Mouse (Mus musculus) heart, embryonic 15.5 days (tissue): Measurements from ENCODE around the gene Anp32b. TPM values are rescaled to one million over a fixed set of nuclear protein-coding genes. Genes with fewer than 3 reads are reported as not detected.

Source experiments
- ATAC-seq: fragments of 200-750 bp; cut with Nextera tagmentation; replicated peaks from 2 replicates; pipeline ENCODE4 v1.8.0; 2017; ENCODE audit warnings: low read depth, moderate TSS enrichment; ENCODE audit not compliant: insufficient number of reproducible peaks, insufficient read depth, low FRiP score
- H3K27ac ChIP-seq: fragments of 300-500 bp; sonication (generic); 2 replicates; pipeline ENCODE4 v1.5.1; 2015; ENCODE audit warnings: mild to moderate bottlenecking, inconsistent platforms
- H3K27me3 ChIP-seq: fragments of 300-500 bp; sonication (generic); 2 replicates; pipeline ENCODE4 v1.6.1; 2015; ENCODE audit warnings: inconsistent platforms
- H3K36me3 ChIP-seq: fragments of 300-500 bp; sonication (generic); 2 replicates; pipeline ENCODE4 v1.6.1; 2015; ENCODE audit warnings: mild to moderate bottlenecking, inconsistent platforms
- H3K4me1 ChIP-seq: fragments of 300-500 bp; sonication (generic); replicated peaks from 2 replicates; pipeline ENCODE4 v1.6.1; 2015; ENCODE audit warnings: inconsistent platforms
- H3K4me2 ChIP-seq: fragments of 300-500 bp; sonication (generic); 2 replicates; pipeline ENCODE4 v1.6.1; 2015; ENCODE audit warnings: inconsistent platforms, mild to moderate bottlenecking, moderate library complexity
- H3K4me3 ChIP-seq: fragments of 300-500 bp; sonication (generic); 2 replicates; pipeline ENCODE4 v1.5.1; 2015; ENCODE audit warnings: mild to moderate bottlenecking, inconsistent platforms
- H3K9ac ChIP-seq: fragments of 300-500 bp; sonication (generic); 2 replicates; pipeline ENCODE4 v1.6.1; 2015; ENCODE audit warnings: mild to moderate bottlenecking, inconsistent platforms
- H3K9me3 ChIP-seq: fragments of 300-500 bp; sonication (generic); replicated peaks from 2 replicates; pipeline ENCODE4 v1.6.1; 2016; ENCODE audit warnings: inconsistent platforms
- WGBS: fragments of 180-500 bp; shearing (Covaris S2); methylation state at CpG from one replicate; pipeline ENCODE4 v1.1.7; 2015; ENCODE audit warnings: mixed read lengths; 5-methylcytosine and 5-hydroxymethylcytosine counted together
- polyA plus RNA-seq: library from polyadenylated mRNA; unstranded; fragments of >200 nt; fragmentation: Nextera tagmentation; extraction: Ambion mirVana; gene quantifications from 2 replicates; pipeline ENCODE4 v1.2.1, GENCODE M21; 2015

Anp32b gene
- polyA plus RNA-seq, 1 experiment from 2014 or later, result 140 TPM

GRCm38 (mm10) chr4:46489028-46489925 lies 38.6 kb downstream of the Anp32b start, which contains the start of gene Nans:
Gene Nans, plus strand, starts transcription at chr4:46489248.
- H3K9ac ChIP-seq, result peak within 1 kb of the TSS; percentile 85
- H3K27ac ChIP-seq, result peak within 1 kb of the TSS; percentile 74
- H3K9me3 ChIP-seq, result no peaks in the 10 kb centered on the region
- H3K4me3 ChIP-seq, result peak within 1 kb of the TSS; percentile 87
- under 1% methylated on average over 58 of the region's 58 CpGs for WGBS
- no peaks in the 10 kb centered on the region for H3K27me3 ChIP-seq
- peak within 1 kb of the TSS; percentile 67 for H3K4me2 ChIP-seq
- H3K4me1 ChIP-seq, result peaks cover 16% of the 10 kb centered on the region
- peaks cover 17% of the 10 kb centered on the region for H3K36me3 ChIP-seq
- peak; percentile 97 for ATAC-seq

GRCm38 (mm10) chr4:46493071-46493470 lies 42.4 kb downstream of the Anp32b start:
- Histone ChIP-seq H3K9me3 (no peaks in the 10 kb centered on the region), H3K27ac (no peak overlapping the region), H3K27me3 (no peaks in the 10 kb centered on the region), H3K4me2 (no peak overlapping the region), H3K4me3 (no peak overlapping the region), H3K9ac (no peak overlapping the region), H3K4me1 (peaks cover 5% of the 10 kb centered on the region; the same call in 1 of the 2 replicates), H3K36me3 (peaks cover 18% of the 10 kb centered on the region)
- 95% methylated on average over 6 of the region's 6 CpGs for WGBS
- ATAC-seq, result no peak

- no peak overlapping the region for H3K4me2 ChIP-seq
- ATAC-seq, result no peak
- H3K36me3 ChIP-seq, result peaks cover 31% of the 10 kb centered on the region
- WGBS, result 89% methylated on average over 12 of the region's 12 CpGs
- no peak overlapping the region for H3K27ac ChIP-seq
- H3K27me3 ChIP-seq, result no peaks in the 10 kb centered on the region
- H3K4me3 ChIP-seq, result no peak overlapping the region
- no peaks in the 10 kb centered on the region for H3K4me1 ChIP-seq
- no peak overlapping the region for H3K9ac ChIP-seq
- no peaks in the 10 kb centered on the region for H3K9me3 ChIP-seq
Observed at GRCm38 (mm10) chr4:46495543-46495942, 44.8 kb downstream of the Anp32b start.

GRCm38 (mm10) chr4:46497286-46497892 lies 46.7 kb downstream of the Anp32b start:
- no peaks in the 10 kb centered on the region for H3K4me1 ChIP-seq
- no peak overlapping the region for H3K4me3 ChIP-seq
- no peak overlapping the region for H3K9ac ChIP-seq
- no peaks in the 10 kb centered on the region for H3K9me3 ChIP-seq
- H3K4me2 ChIP-seq, result no peak overlapping the region
- H3K27me3 ChIP-seq, result no peaks in the 10 kb centered on the region
- no peak overlapping the region for H3K27ac ChIP-seq
- 45% methylated on average over 4 of the region's 4 CpGs for WGBS
- H3K36me3 ChIP-seq, result peaks cover 47% of the 10 kb centered on the region
- ATAC-seq, result no peak

- Histone ChIP-seq H3K4me3 (no peak overlapping the region), H3K36me3 (peaks cover 43% of the 10 kb centered on the region), H3K9me3 (no peaks in the 10 kb centered on the region), H3K27me3 (no peaks in the 10 kb centered on the region), H3K4me2 (no peak overlapping the region), H3K9ac (no peak overlapping the region), H3K4me1 (no peaks in the 10 kb centered on the region), H3K27ac (no peak overlapping the region)
- WGBS, result 82% methylated on average over 3 of the region's 3 CpGs
- no peak for ATAC-seq
Observed at GRCm38 (mm10) chr4:46498511-46498910, 47.8 kb downstream of the Anp32b start.

- Histone ChIP-seq H3K27ac (no peak overlapping the region), H3K36me3 (peaks cover 39% of the 10 kb centered on the region), H3K9ac (no peak overlapping the region), H3K4me3 (no peak overlapping the region), H3K27me3 (no peaks in the 10 kb centered on the region), H3K4me2 (no peak overlapping the region), H3K9me3 (no peaks in the 10 kb centered on the region), H3K4me1 (no peaks in the 10 kb centered on the region)
- 17% methylated on average over 4 of the region's 4 CpGs for WGBS
- no peak for ATAC-seq
Observed at GRCm38 (mm10) chr4:46498976-46499375, 48.3 kb downstream of the Anp32b start.

- Histone ChIP-seq H3K27me3 (no peaks in the 10 kb centered on the region), H3K4me1 (peaks cover 7% of the 10 kb centered on the region), H3K4me2 (no peak overlapping the region), H3K4me3 (no peak overlapping the region), H3K9ac (no peak overlapping the region), H3K27ac (no peak overlapping the region), H3K9me3 (no peaks in the 10 kb centered on the region), H3K36me3 (peaks cover 35% of the 10 kb centered on the region)
- WGBS, result 73% methylated on average over 16 of the region's 16 CpGs
- no peak for ATAC-seq
Observed at GRCm38 (mm10) chr4:46502606-46503502, 52.2 kb downstream of the Anp32b start.

- Histone ChIP-seq H3K4me2 (no peak overlapping the region), H3K9me3 (no peaks in the 10 kb centered on the region), H3K4me1 (peaks cover 10% of the 10 kb centered on the region), H3K4me3 (no peak overlapping the region), H3K27ac (no peak overlapping the region), H3K9ac (no peak overlapping the region), H3K27me3 (no peaks in the 10 kb centered on the region), H3K36me3 (peaks cover 35% of the 10 kb centered on the region)
- WGBS, result 58% methylated on average over 3 of the region's 3 CpGs
- ATAC-seq, result no peak
Observed at GRCm38 (mm10) chr4:46503881-46504280, 53.2 kb downstream of the Anp32b start.

- Histone ChIP-seq H3K27ac (no peak overlapping the region), H3K9me3 (no peaks in the 10 kb centered on the region), H3K4me3 (no peak overlapping the region), H3K4me2 (no peak overlapping the region), H3K9ac (no peak overlapping the region), H3K36me3 (peaks cover 22% of the 10 kb centered on the region), H3K4me1 (peaks cover 10% of the 10 kb centered on the region), H3K27me3 (no peaks in the 10 kb centered on the region)
- ATAC-seq, result no peak
- WGBS, result 64% methylated on average over 8 of the region's 8 CpGs
Observed at GRCm38 (mm10) chr4:46505361-46506057, 54.8 kb downstream of the Anp32b start.

GRCm38 (mm10) chr4:46506801-46507610 lies 56.3 kb downstream of the Anp32b start:
- peak; percentile 99 for ATAC-seq
- H3K36me3 ChIP-seq, result peaks cover 9% of the 10 kb centered on the region; the same call in 1 of the 2 replicates
- H3K27ac ChIP-seq, result peak overlapping the region; percentile 49; the same call in 1 of the 2 replicates
- peak overlapping the region; percentile 54 for H3K9ac ChIP-seq
- H3K4me3 ChIP-seq, result peak overlapping the region; percentile 76
- under 1% methylated on average over 94 of the region's 94 CpGs for WGBS
- H3K4me2 ChIP-seq, result peak overlapping the region; percentile 99
- no peaks in the 10 kb centered on the region for H3K9me3 ChIP-seq
- no peaks in the 10 kb centered on the region for H3K27me3 ChIP-seq
- peaks cover 10% of the 10 kb centered on the region for H3K4me1 ChIP-seq
